Mouse (Mus musculus): ENCODE results near the gene Hdgf.
"Not testable (repeated sequence)": the region's sequence is repeated elsewhere in the genome, so short reads cannot be mapped to it uniquely, and the experiment has no call there.

GRCm38 (mm10) chr3:87901959-87902358 lies 4.2 kb upstream of the Hdgf start:
- not testable (repeated sequence) for TF ChIP-seq CTCF, EP300 (IDR thresholded peaks at IDR 0.05; ENCODE audit: low read depth)

All from liver, postnatal 0 days (tissue).